Mouse (Mus musculus) bone marrow macrophage, adult 2 months (primary cell): ENCODE results near the gene P2ry14.
"Not testable (repeated sequence)": the region's sequence is repeated elsewhere in the genome, so short reads cannot be mapped to it uniquely, and the experiment has no call there.

Experiments
- CTCF ChIP-seq: IDR thresholded peaks from 2 replicates; pipeline ENCODE4 v1.5.1; 2012; ENCODE audit warnings: low read depth, mild to moderate bottlenecking, low read length, moderate library complexity
- POLR2A ChIP-seq: IDR thresholded peaks from 2 replicates; pipeline ENCODE4 v1.6.1; 2012; ENCODE audit warnings: mild to moderate bottlenecking, low read depth, low read length, borderline replicate concordance

DNA sequence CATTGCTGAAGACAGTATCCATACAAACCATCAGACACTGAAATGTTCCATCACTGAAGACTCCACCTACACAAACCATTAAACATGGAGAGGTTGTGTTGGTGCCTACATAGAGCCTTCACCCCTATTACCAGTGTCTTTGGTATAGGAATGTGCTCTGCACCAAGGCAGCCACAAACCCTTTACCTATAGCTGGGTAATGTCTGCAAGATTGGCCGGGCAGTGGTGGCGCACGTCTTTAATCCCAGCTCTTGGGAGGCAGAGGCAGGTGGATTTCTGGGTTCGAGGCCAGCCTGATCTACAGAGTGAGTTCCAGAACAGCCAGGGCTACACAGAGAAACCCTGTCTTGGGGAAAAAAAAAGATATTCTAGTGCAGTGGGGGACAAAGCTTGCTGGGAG is 40.1 kb downstream of the P2ry14 start:
- TF ChIP-seq CTCF, POLR2A: not testable (repeated sequence)
